Mouse (Mus musculus): Measurements from ENCODE around the gene Mkln1. TPM values are rescaled to one million over a fixed set of nuclear protein-coding genes. Genes with fewer than 3 reads are reported as not detected.
A peak's percentile ranks its signal among the peaks of the same experiment; 100 is the strongest.

Mkln1 gene
- polyA plus RNA-seq, 1 experiment, result 96.3 TPM

- H3K4me1 ChIP-seq (ENCODE audit: control insufficient read depth, insufficient read depth, low read length), result no peaks in the 10 kb centered on the region; the same call in 1 of the 2 replicates
- no peak overlapping the region for H3K27ac ChIP-seq (ENCODE audit: control insufficient read depth, insufficient read depth, low read depth, low read length, poor library complexity)
- WGBS, result 83% methylated on average over 8 of the region's 8 CpGs
- TF ChIP-seq CTCF (IDR thresholded peaks at IDR 0.05; ENCODE audit: control insufficient read depth, insufficient read depth, low read length), result no peak
- TF ChIP-seq POLR2A (IDR thresholded peaks at IDR 0.05; ENCODE audit: borderline replicate concordance, control insufficient read depth, low read depth, low read length), result no peak
- H3K4me3 ChIP-seq (replicated peaks; ENCODE audit: control insufficient read depth, low read depth, low read length), result no peak overlapping the region
Measured at GRCm38 (mm10) chr6:31390243-31390981, 8.1 kb upstream of the Mkln1 start.

- no peak overlapping the region for H3K27ac ChIP-seq (ENCODE audit: control insufficient read depth, insufficient read depth, low read depth, low read length, poor library complexity)
- H3K4me1 ChIP-seq (ENCODE audit: control insufficient read depth, insufficient read depth, low read length), result peaks cover 2% of the 10 kb centered on the region
- 78% methylated on average over 5 of the region's 5 CpGs for WGBS
- H3K4me3 ChIP-seq (replicated peaks; ENCODE audit: control insufficient read depth, low read depth, low read length), result no peak overlapping the region
- TF ChIP-seq POLR2A (IDR thresholded peaks at IDR 0.05; ENCODE audit: borderline replicate concordance, control insufficient read depth, low read depth, low read length) (no peak), CTCF (IDR thresholded peaks at IDR 0.05; ENCODE audit: control insufficient read depth, insufficient read depth, low read length) (no peak)
Measured at GRCm38 (mm10) chr6:31392871-31393270, 5.7 kb upstream of the Mkln1 start.

- H3K4me1 ChIP-seq (ENCODE audit: control insufficient read depth, insufficient read depth, low read length), result peaks cover 4% of the 10 kb centered on the region
- TF ChIP-seq POLR2A (IDR thresholded peaks at IDR 0.05; ENCODE audit: borderline replicate concordance, control insufficient read depth, low read depth, low read length), result no peak
- WGBS, result 43% methylated on average over 4 of the region's 4 CpGs
- no peak overlapping the region for H3K4me3 ChIP-seq (replicated peaks; ENCODE audit: control insufficient read depth, low read depth, low read length)
- H3K27ac ChIP-seq (ENCODE audit: control insufficient read depth, insufficient read depth, low read depth, low read length, poor library complexity), result no peak overlapping the region
Measured at GRCm38 (mm10) chr6:31396118-31396517, 2.4 kb upstream of the Mkln1 start.

- peaks cover 4% of the 10 kb centered on the region for H3K4me1 ChIP-seq (ENCODE audit: control insufficient read depth, insufficient read depth, low read length)
- H3K4me3 ChIP-seq (replicated peaks; ENCODE audit: control insufficient read depth, low read depth, low read length), result no peak overlapping the region
- TF ChIP-seq CTCF (IDR thresholded peaks at IDR 0.05; ENCODE audit: control insufficient read depth, insufficient read depth, low read length) (no peak), POLR2A (IDR thresholded peaks at IDR 0.05; ENCODE audit: borderline replicate concordance, control insufficient read depth, low read depth, low read length) (no peak)
- no peak overlapping the region for H3K27ac ChIP-seq (ENCODE audit: control insufficient read depth, insufficient read depth, low read depth, low read length, poor library complexity)
Measured at GRCm38 (mm10) chr6:31397308-31397707, 1.2 kb upstream of the Mkln1 start.

GRCm38 (mm10) chr6:31397775-31398430 lies 632 bp upstream of the Mkln1 start:
- Histone ChIP-seq H3K27ac (ENCODE audit: control insufficient read depth, insufficient read depth, low read depth, low read length, poor library complexity) (no peak overlapping the region), H3K4me1 (ENCODE audit: control insufficient read depth, insufficient read depth, low read length) (peaks cover 4% of the 10 kb centered on the region), H3K4me3 (replicated peaks; ENCODE audit: control insufficient read depth, low read depth, low read length) (peak overlapping the region; percentile 34)
- 44% methylated on average over 10 of the region's 10 CpGs for WGBS
- TF ChIP-seq POLR2A (IDR thresholded peaks at IDR 0.05; ENCODE audit: borderline replicate concordance, control insufficient read depth, low read depth, low read length) (no peak), CTCF (IDR thresholded peaks at IDR 0.05; ENCODE audit: control insufficient read depth, insufficient read depth, low read length) (no peak)

- Histone ChIP-seq H3K27ac (ENCODE audit: control insufficient read depth, insufficient read depth, low read depth, low read length, poor library complexity) (peak overlapping the region; percentile 93), H3K4me3 (replicated peaks; ENCODE audit: control insufficient read depth, low read depth, low read length) (peak overlapping the region; percentile 88), H3K4me1 (ENCODE audit: control insufficient read depth, insufficient read depth, low read length) (peaks cover 4% of the 10 kb centered on the region)
- under 1% methylated on average over 28 of the region's 28 CpGs for WGBS
- TF ChIP-seq CTCF (IDR thresholded peaks at IDR 0.05; ENCODE audit: control insufficient read depth, insufficient read depth, low read length) (no peak), POLR2A (IDR thresholded peaks at IDR 0.05; ENCODE audit: borderline replicate concordance, control insufficient read depth, low read depth, low read length) (no peak)
Measured at GRCm38 (mm10) chr6:31399206-31399549, 643 bp downstream of the Mkln1 start.

- TF ChIP-seq CTCF (IDR thresholded peaks at IDR 0.05; ENCODE audit: control insufficient read depth, insufficient read depth, low read length) (no peak), POLR2A (IDR thresholded peaks at IDR 0.05; ENCODE audit: borderline replicate concordance, control insufficient read depth, low read depth, low read length) (no peak)
- Histone ChIP-seq H3K4me3 (replicated peaks; ENCODE audit: control insufficient read depth, low read depth, low read length) (peak overlapping the region; percentile 88), H3K27ac (ENCODE audit: control insufficient read depth, insufficient read depth, low read depth, low read length, poor library complexity) (peak overlapping the region; percentile 93), H3K4me1 (ENCODE audit: control insufficient read depth, insufficient read depth, low read length) (peaks cover 4% of the 10 kb centered on the region)
- WGBS, result 1% methylated on average over 13 of the region's 13 CpGs
Measured at GRCm38 (mm10) chr6:31399566-31399965, 1.0 kb downstream of the Mkln1 start.

- no peaks in the 10 kb centered on the region; the same call in 1 of the 2 replicates for H3K4me1 ChIP-seq (ENCODE audit: control insufficient read depth, insufficient read depth, low read length)
- no peak overlapping the region for H3K27ac ChIP-seq (ENCODE audit: control insufficient read depth, insufficient read depth, low read depth, low read length, poor library complexity)
- TF ChIP-seq CTCF (IDR thresholded peaks at IDR 0.05; ENCODE audit: control insufficient read depth, insufficient read depth, low read length) (no peak), POLR2A (IDR thresholded peaks at IDR 0.05; ENCODE audit: borderline replicate concordance, control insufficient read depth, low read depth, low read length) (no peak)
- 29% methylated on average over 1 of the region's 1 CpGs for WGBS
- no peak overlapping the region for H3K4me3 ChIP-seq (replicated peaks; ENCODE audit: control insufficient read depth, low read depth, low read length)
Measured at GRCm38 (mm10) chr6:31411017-31411416, 12.5 kb downstream of the Mkln1 start.

All from bone marrow, adult 2 months (tissue).